Mouse (Mus musculus) small intestine, adult 2 months (tissue): ENCODE measurements around the gene Crygc. TPM values are rescaled to one million over a fixed set of nuclear protein-coding genes. Genes with fewer than 3 reads are reported as not detected.

Experiments
- H3K27ac ChIP-seq: fragments of 200-500 bp; 2 replicates; pipeline ENCODE4 v1.5.1; 2012; ENCODE audit warnings: low read depth, low read length, control low read depth, inconsistent platforms; ENCODE audit not compliant: insufficient read depth
- H3K27me3 ChIP-seq: fragments of 200-500 bp; 2 replicates; pipeline ENCODE4 v1.6.1; 2012; ENCODE audit warnings: mild to moderate bottlenecking, moderate library complexity, low read length, inconsistent platforms; ENCODE audit not compliant: control insufficient read depth, insufficient read depth
- H3K36me3 ChIP-seq: fragments of 200-500 bp; 2 replicates; pipeline ENCODE4 v1.6.1; 2012; ENCODE audit warnings: mild to moderate bottlenecking, low read length, control low read depth, inconsistent platforms; ENCODE audit not compliant: control insufficient read depth, insufficient read depth
- H3K4me1 ChIP-seq: fragments of 200-500 bp; 2 replicates; pipeline ENCODE4 v1.6.1; 2012; ENCODE audit warnings: low read length, inconsistent platforms, mixed read lengths; ENCODE audit not compliant: control insufficient read depth, insufficient read depth, insufficient read length
- H3K4me3 ChIP-seq: fragments of 200-500 bp; 2 replicates; pipeline ENCODE4 v1.5.1; 2012; ENCODE audit warnings: low read depth, mild to moderate bottlenecking, control low read depth, inconsistent platforms, low read length, moderate library complexity
- CTCF ChIP-seq: fragments of 200-500 bp; IDR thresholded peaks from 2 replicates; pipeline ENCODE4 v1.5.1; 2012; ENCODE audit warnings: low read depth, mild to moderate bottlenecking, control low read depth, inconsistent platforms, low read length, moderate library complexity, mixed read lengths; ENCODE audit not compliant: insufficient replicate concordance, insufficient read length; ENCODE audit errors: extremely low read depth
- POLR2A ChIP-seq: fragments of 200-500 bp; IDR thresholded peaks from 2 replicates; pipeline ENCODE4 v1.6.1; 2012; ENCODE audit warnings: low read depth, mild to moderate bottlenecking, control low read depth, inconsistent platforms, low read length, moderate library complexity
- WGBS: fragments of 180-500 bp; shearing (Covaris S2); methylation state at CpG from one replicate; pipeline ENCODE4 v1.1.7; 2018; 5-methylcytosine and 5-hydroxymethylcytosine counted together
- polyA plus RNA-seq: library from polyadenylated mRNA; depleted of rRNA; stranded (reverse); fragments of >200 nt; gene quantifications from 2 replicates; pipeline ENCODE4 v1.2.3, GENCODE M21; 2012; rRNA removed

The Crygc gene
- polyA plus RNA-seq, 1 experiment = not detected

- no peak overlapping the region for H3K27ac ChIP-seq
- H3K4me3 ChIP-seq = no peak overlapping the region
- H3K4me1 ChIP-seq = no peaks in the 10 kb centered on the region
- WGBS = 95% methylated on average over 3 of the region's 3 CpGs
- no peaks in the 10 kb centered on the region for H3K36me3 ChIP-seq
- TF ChIP-seq POLR2A (no peak), CTCF (no peak)
- H3K27me3 ChIP-seq = no peaks in the 10 kb centered on the region; the same call in 1 of the 2 replicates
These were observed 31.7 kb downstream of the Crygc start for GRCm38 (mm10) chr1:65041837-65042236.

- TF ChIP-seq CTCF = no peak
- TF ChIP-seq POLR2A = no peak
- no peaks in the 10 kb centered on the region for H3K4me1 ChIP-seq
- WGBS = 60% methylated on average over 6 of the region's 6 CpGs
These were observed 32.7 kb downstream of the Crygc start for GRCm38 (mm10) chr1:65040806-65041205.

GRCm38 (mm10) chr1:65039679-65040078, 33.8 kb downstream of the Crygc start:
- Histone ChIP-seq H3K27ac (no peak overlapping the region), H3K27me3 (no peaks in the 10 kb centered on the region; the same call in 1 of the 2 replicates), H3K4me1 (no peaks in the 10 kb centered on the region), H3K4me3 (no peak overlapping the region), H3K36me3 (no peaks in the 10 kb centered on the region)
- 74% methylated on average over 3 of the region's 3 CpGs for WGBS
- TF ChIP-seq POLR2A = no peak
- TF ChIP-seq CTCF = no peak

More at GRCm38 (mm10) chr1:65040806-65041205, 32.7 kb downstream of the Crygc start:
- Histone ChIP-seq H3K36me3 (no peaks in the 10 kb centered on the region), H3K27ac (no peak overlapping the region), H3K27me3 (no peaks in the 10 kb centered on the region; the same call in 1 of the 2 replicates), H3K4me3 (no peak overlapping the region)

DNA sequence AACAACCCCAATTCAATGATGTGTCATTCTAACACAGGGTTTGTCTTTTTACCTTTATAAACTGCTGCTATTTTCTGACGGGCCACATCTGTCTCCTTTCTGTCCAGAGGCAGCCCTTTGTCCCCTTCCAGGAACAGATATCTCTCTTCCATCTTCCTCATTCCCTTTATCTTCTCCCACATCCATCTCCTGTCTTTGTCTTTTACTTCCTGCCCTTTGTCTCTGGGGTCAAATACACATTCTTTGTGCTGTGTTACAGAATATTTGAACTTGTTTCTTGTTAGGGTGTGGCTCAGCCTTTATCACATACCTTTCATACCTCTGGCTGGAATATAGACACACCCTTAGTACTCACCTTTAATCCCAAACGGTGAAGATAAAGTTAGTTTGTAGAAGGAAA, 35.9 kb downstream of the Crygc start:
- no peak overlapping the region for H3K27ac ChIP-seq
- no peaks in the 10 kb centered on the region for H3K27me3 ChIP-seq
- WGBS = 35% methylated on average over 2 of the region's 2 CpGs
- H3K4me1 ChIP-seq = no peaks in the 10 kb centered on the region
- no peaks in the 10 kb centered on the region for H3K36me3 ChIP-seq
- TF ChIP-seq POLR2A (no peak), CTCF (no peak)
- no peak overlapping the region for H3K4me3 ChIP-seq

GRCm38 (mm10) chr1:65035513-65035912, 38.0 kb downstream of the Crygc start:
- no peak for TF ChIP-seq POLR2A
- TF ChIP-seq CTCF = no peak
- no peaks in the 10 kb centered on the region for H3K36me3 ChIP-seq
- H3K4me3 ChIP-seq = no peak overlapping the region
- H3K27me3 ChIP-seq = no peaks in the 10 kb centered on the region
- WGBS = 14% methylated on average over 3 of the region's 3 CpGs
- no peak overlapping the region for H3K27ac ChIP-seq
- no peaks in the 10 kb centered on the region for H3K4me1 ChIP-seq

DNA sequence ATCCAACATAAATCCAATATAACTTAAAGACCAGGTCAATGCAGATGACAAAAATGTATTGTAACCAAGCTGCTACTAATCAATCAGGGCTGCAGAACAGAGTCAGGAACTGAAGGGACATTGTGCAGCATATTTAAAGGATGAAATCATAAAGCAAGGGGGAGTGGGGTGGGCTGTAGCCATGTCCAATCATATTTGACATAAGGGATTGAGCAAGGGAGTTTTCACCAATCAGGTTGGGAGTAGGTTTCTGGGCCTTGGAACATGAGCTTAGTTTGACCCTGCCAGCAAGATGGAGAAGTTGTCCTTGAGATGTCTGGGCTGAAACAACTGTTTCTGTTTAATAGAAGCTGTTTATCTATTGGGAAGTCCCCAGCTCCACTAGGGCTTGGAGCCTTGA, 40.8 kb downstream of the Crygc start, which contains the start of gene Akr1cl:
Gene Akr1cl (minus strand): TSS at position 119 of the 400 bp plus-strand sequence.
- H3K4me1 ChIP-seq = no peaks in the 10 kb centered on the region
- H3K4me3 ChIP-seq = no peak within 1 kb of the TSS
- TF ChIP-seq CTCF = no peak
- no peak for TF ChIP-seq POLR2A
- no peaks in the 10 kb centered on the region for H3K36me3 ChIP-seq
- H3K27me3 ChIP-seq = no peaks in the 10 kb centered on the region
- no peak within 1 kb of the TSS for H3K27ac ChIP-seq

DNA sequence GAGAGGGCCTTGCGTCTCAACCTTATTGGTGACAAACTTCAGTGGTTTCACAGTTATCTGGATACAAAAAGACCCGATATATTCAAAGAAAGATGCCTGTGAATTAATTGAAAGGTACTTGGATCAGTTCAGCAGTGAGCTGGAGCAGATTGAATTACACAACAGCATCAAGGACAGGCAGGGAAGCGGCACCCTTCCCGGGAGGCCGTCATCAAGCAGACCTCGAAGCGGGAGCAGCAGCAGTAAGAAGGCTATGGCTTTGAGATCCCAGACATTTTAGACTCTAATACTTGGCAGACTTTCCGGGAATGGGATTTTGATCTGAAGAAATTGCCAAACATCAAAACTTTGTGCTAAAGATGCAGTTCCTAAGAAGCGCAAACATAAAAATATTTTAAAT, 45.3 kb downstream of the Crygc start:
- H3K27me3 ChIP-seq = no peaks in the 10 kb centered on the region
- no peaks in the 10 kb centered on the region for H3K4me1 ChIP-seq
- WGBS = 80% methylated on average over 9 of the region's 9 CpGs
- H3K27ac ChIP-seq = no peak overlapping the region
- no peak for TF ChIP-seq POLR2A
- H3K36me3 ChIP-seq = no peaks in the 10 kb centered on the region
- no peak overlapping the region for H3K4me3 ChIP-seq

Other genes starting within 250 kb of the Crygc start
- gene Plekhm3, start 116.9 kb downstream of the Crygc start, polyA plus RNA-seq = 2.3 and 4.0 TPM in 2 replicates
- 0.08 and 0.13 TPM in 2 replicates for gene Akr1cl, start 40.9 kb downstream of the Crygc start, polyA plus RNA-seq
- not detected in 2 replicates for gene Cryge, start 22.5 kb downstream of the Crygc start, polyA plus RNA-seq
- not detected in 2 replicates for gene Crygd, start 10.2 kb downstream of the Crygc start, polyA plus RNA-seq
- not detected in 2 replicates for gene Crygb, start 8.6 kb upstream of the Crygc start, polyA plus RNA-seq
- gene Cryga, start 29.7 kb upstream of the Crygc start, polyA plus RNA-seq = not detected in 2 replicates
- gene Gm28845, start 45.9 kb upstream of the Crygc start, polyA plus RNA-seq = not detected in 2 replicates
- gene D630023F18Rik, start 49.5 kb upstream of the Crygc start, polyA plus RNA-seq = 0.04 TPM in 1 of 2 replicates, not detected in the other
- 27.7 and 35.1 TPM in 2 replicates for gene Idh1, start 112.8 kb upstream of the Crygc start, polyA plus RNA-seq
- 1.4 and 1.8 TPM in 2 replicates for gene Pikfyve, start 113.0 kb upstream of the Crygc start, polyA plus RNA-seq
- not detected in 2 replicates for gene Pth2r, start 208.4 kb upstream of the Crygc start, polyA plus RNA-seq